Mouse (Mus musculus) neural tube, embryonic 11.5 days (tissue): ENCODE data around the gene Chst15. TPM values are rescaled to one million over a fixed set of nuclear protein-coding genes. Genes with fewer than 3 reads are reported as not detected.

Experiments used
- ATAC-seq: fragments of 200-750 bp; cut with Nextera tagmentation; 2 replicates; pipeline ENCODE4 v1.8.0; 2017; ENCODE audit warnings: moderate number of reproducible peaks, mild to moderate bottlenecking, moderate TSS enrichment, moderate library complexity; ENCODE audit not compliant: insufficient read depth, low FRiP score, low TSS enrichment
- DNase-seq: peaks from one replicate; pipeline ENCODE4 v3.0.0-alpha.2; 2015; ENCODE audit warnings: low spot score
- H3K27ac ChIP-seq: fragments of 300-500 bp; sonication (generic); 2 replicates; pipeline ENCODE4 v1.5.1; 2014; ENCODE audit warnings: low read depth, mild to moderate bottlenecking, low read length
- H3K27me3 ChIP-seq: fragments of 300-500 bp; sonication (generic); 2 replicates; pipeline ENCODE4 v1.6.1; 2014; ENCODE audit warnings: mild to moderate bottlenecking, low read length, mixed read lengths; ENCODE audit not compliant: control insufficient read depth, insufficient read depth
- H3K36me3 ChIP-seq: fragments of 300-500 bp; sonication (generic); 2 replicates; pipeline ENCODE4 v1.6.1; 2014; ENCODE audit warnings: mild to moderate bottlenecking, low read length, moderate library complexity, mixed read lengths; ENCODE audit not compliant: control insufficient read depth, insufficient read depth
- H3K4me1 ChIP-seq: fragments of 300-500 bp; sonication (generic); 2 replicates; pipeline ENCODE4 v1.6.1; 2014; ENCODE audit warnings: low read length, mixed read lengths; ENCODE audit not compliant: control insufficient read depth, insufficient read depth
- H3K4me2 ChIP-seq: fragments of 300-500 bp; sonication (generic); 2 replicates; pipeline ENCODE4 v1.6.1; 2014; ENCODE audit warnings: low read depth, mild to moderate bottlenecking, moderate library complexity
- H3K4me3 ChIP-seq: fragments of 300-500 bp; sonication (generic); 2 replicates; pipeline ENCODE4 v1.5.1; 2014; ENCODE audit warnings: low read depth, low read length
- H3K9ac ChIP-seq: fragments of 300-500 bp; sonication (generic); 2 replicates; pipeline ENCODE4 v1.6.1; 2014; ENCODE audit warnings: mild to moderate bottlenecking, low read length
- H3K9me3 ChIP-seq: fragments of 300-500 bp; sonication (generic); 2 replicates; pipeline ENCODE4 v1.6.1; 2016; ENCODE audit warnings: low read length; ENCODE audit not compliant: control insufficient read depth
- WGBS: fragments of 180-500 bp; shearing (Covaris S2); extraction: QIAGEN DNeasy Blood & Tissue Kit; methylation state at CpG from one replicate; pipeline ENCODE4 v1.1.7; 2014; 5-methylcytosine and 5-hydroxymethylcytosine counted together
- polyA plus RNA-seq: library from polyadenylated mRNA; unstranded; fragments of >200 nt; fragmentation: Nextera tagmentation; extraction: Ambion mirVana; gene quantifications from 2 replicates; pipeline ENCODE4 v1.2.1, GENCODE M21; 2014

Gene Chst15
- polyA plus RNA-seq, 1 experiment from 2014 or later: 31.3 TPM

DNA sequence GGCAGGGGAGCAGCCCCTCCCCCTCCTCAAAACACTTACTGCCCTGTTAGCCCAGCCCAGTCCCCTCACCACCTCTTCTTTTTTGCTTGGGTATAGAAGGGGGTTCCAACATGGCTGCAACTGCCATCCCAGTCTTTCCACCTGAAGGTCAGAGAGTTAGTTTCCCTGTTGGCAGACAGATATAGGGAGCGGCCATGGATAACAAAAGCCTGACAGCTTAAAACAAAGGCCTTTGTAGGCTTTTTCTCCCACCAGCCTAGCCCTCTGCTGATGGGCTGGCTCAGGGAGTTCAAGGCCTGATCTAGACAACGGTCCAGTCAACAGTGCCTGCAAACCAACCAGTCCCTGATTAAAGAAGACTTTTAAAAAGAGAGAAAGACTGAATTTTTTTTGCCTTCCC, 26.1 kb upstream of the Chst15 start:
- no peaks in the 10 kb centered on the region for H3K9me3 ChIP-seq
- H3K4me3 ChIP-seq: no peak overlapping the region
- no peak overlapping the region for H3K9ac ChIP-seq
- DNase-seq (no peak), ATAC-seq (no peak)
- WGBS: 85% methylated on average over 2 of the region's 2 CpGs
- no peaks in the 10 kb centered on the region for H3K4me1 ChIP-seq
- H3K27me3 ChIP-seq: no peaks in the 10 kb centered on the region
- no peak overlapping the region for H3K27ac ChIP-seq
- H3K4me2 ChIP-seq: no peak overlapping the region
- no peaks in the 10 kb centered on the region for H3K36me3 ChIP-seq

- H3K4me3 ChIP-seq: no peak overlapping the region
- ATAC-seq: no peak
- WGBS: 87% methylated on average over 14 of the region's 14 CpGs
These were observed 22.2 kb upstream of the Chst15 start for GRCm38 (mm10) chr7:132339041-132339839.

GRCm38 (mm10) chr7:132338350-132338749, 21.3 kb upstream of the Chst15 start:
- H3K36me3 ChIP-seq: no peaks in the 10 kb centered on the region
- H3K9ac ChIP-seq: no peak overlapping the region
- H3K9me3 ChIP-seq: no peaks in the 10 kb centered on the region
- no peak overlapping the region for H3K27ac ChIP-seq
- no peak overlapping the region for H3K4me3 ChIP-seq
- ATAC-seq: no peak
- peaks cover 6% of the 10 kb centered on the region; the same call in 1 of the 2 replicates for H3K4me1 ChIP-seq
- no peaks in the 10 kb centered on the region for H3K27me3 ChIP-seq
- H3K4me2 ChIP-seq: no peak overlapping the region
- no peak for DNase-seq
- WGBS: 65% methylated on average over 6 of the region's 6 CpGs

More at GRCm38 (mm10) chr7:132339041-132339839, 22.2 kb upstream of the Chst15 start:
- Histone ChIP-seq H3K27ac (no peak overlapping the region), H3K4me1 (peaks cover 6% of the 10 kb centered on the region; the same call in 1 of the 2 replicates), H3K9me3 (no peaks in the 10 kb centered on the region), H3K9ac (no peak overlapping the region), H3K4me2 (no peak overlapping the region), H3K27me3 (no peaks in the 10 kb centered on the region), H3K36me3 (no peaks in the 10 kb centered on the region)
- no peak for DNase-seq

DNA sequence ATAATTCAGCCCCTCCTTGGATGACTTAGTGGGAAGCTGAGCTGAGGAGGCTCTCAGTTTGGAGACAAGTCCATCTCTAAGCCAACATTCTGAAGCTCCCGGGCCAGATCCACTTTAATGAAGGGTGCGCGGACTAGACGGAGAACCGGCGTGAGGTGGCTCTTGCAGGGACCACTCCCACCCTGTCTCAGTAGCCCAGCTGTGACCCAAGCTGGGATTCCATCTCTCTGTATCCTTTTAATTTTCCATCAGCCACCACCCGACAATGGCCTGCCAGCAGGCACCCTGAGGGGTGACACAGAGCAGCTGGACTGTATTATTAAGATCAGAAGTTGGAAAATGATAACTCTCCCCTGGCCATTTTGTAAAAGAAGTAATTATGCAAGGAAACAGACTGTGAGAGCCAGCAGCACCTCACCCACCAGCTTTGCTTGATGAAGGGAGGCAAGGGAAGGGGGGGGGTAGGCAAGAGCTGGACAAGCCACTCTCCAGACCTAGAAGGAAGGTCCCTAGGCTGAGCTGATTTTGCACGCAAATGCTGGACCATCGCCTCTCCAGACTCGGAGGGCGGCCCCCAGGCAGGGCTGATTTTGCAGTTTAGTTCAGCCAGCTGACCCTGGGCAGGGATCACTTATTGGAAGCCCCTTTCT, 20.4 kb upstream of the Chst15 start:
- Histone ChIP-seq H3K4me2 (no peak overlapping the region), H3K4me1 (peaks cover 6% of the 10 kb centered on the region; the same call in 1 of the 2 replicates), H3K4me3 (no peak overlapping the region), H3K9ac (no peak overlapping the region), H3K36me3 (no peaks in the 10 kb centered on the region), H3K9me3 (no peaks in the 10 kb centered on the region), H3K27me3 (no peaks in the 10 kb centered on the region), H3K27ac (no peak overlapping the region)
- DNase-seq: no peak
- no peak for ATAC-seq
- 79% methylated on average over 11 of the region's 11 CpGs for WGBS

- no peak overlapping the region for H3K4me3 ChIP-seq
- H3K9me3 ChIP-seq: no peaks in the 10 kb centered on the region
- DNase-seq (no peak), ATAC-seq (no peak)
- peaks cover 9% of the 10 kb centered on the region; the same call in 1 of the 2 replicates for H3K4me1 ChIP-seq
- WGBS: 76% methylated on average over 3 of the region's 3 CpGs
- no peaks in the 10 kb centered on the region for H3K36me3 ChIP-seq
- no peak overlapping the region for H3K4me2 ChIP-seq
- no peak overlapping the region for H3K27ac ChIP-seq
- H3K9ac ChIP-seq: no peak overlapping the region
- H3K27me3 ChIP-seq: no peaks in the 10 kb centered on the region
These were observed 19.8 kb upstream of the Chst15 start for GRCm38 (mm10) chr7:132336781-132337180.

GRCm38 (mm10) chr7:132335367-132335766, 18.3 kb upstream of the Chst15 start:
- DNase-seq: no peak
- Histone ChIP-seq H3K4me1 (peaks cover 15% of the 10 kb centered on the region; the same call in 1 of the 2 replicates), H3K36me3 (no peaks in the 10 kb centered on the region), H3K4me2 (no peak overlapping the region), H3K4me3 (no peak overlapping the region), H3K9me3 (no peaks in the 10 kb centered on the region), H3K9ac (no peak overlapping the region), H3K27me3 (no peaks in the 10 kb centered on the region), H3K27ac (no peak overlapping the region)
- no peak for ATAC-seq
- 94% methylated on average over 4 of the region's 4 CpGs for WGBS

- no peak overlapping the region for H3K4me3 ChIP-seq
- ATAC-seq (no peak), DNase-seq (no peak)
- H3K27ac ChIP-seq: no peak overlapping the region
- H3K9me3 ChIP-seq: no peaks in the 10 kb centered on the region
- 86% methylated on average over 1 of the region's 1 CpGs for WGBS
- H3K4me1 ChIP-seq: peaks cover 15% of the 10 kb centered on the region; the same call in 1 of the 2 replicates
- H3K9ac ChIP-seq: no peak overlapping the region
- no peaks in the 10 kb centered on the region for H3K27me3 ChIP-seq
- H3K4me2 ChIP-seq: no peak overlapping the region
- H3K36me3 ChIP-seq: no peaks in the 10 kb centered on the region
These were observed 16.1 kb upstream of the Chst15 start for GRCm38 (mm10) chr7:132333078-132333477.

GRCm38 (mm10) chr7:132332176-132332575, 15.1 kb upstream of the Chst15 start:
- H3K9ac ChIP-seq: no peak overlapping the region
- ATAC-seq: no peak
- no peaks in the 10 kb centered on the region for H3K27me3 ChIP-seq
- H3K36me3 ChIP-seq: no peaks in the 10 kb centered on the region
- 62% methylated on average over 11 of the region's 11 CpGs for WGBS
- H3K4me3 ChIP-seq: no peak overlapping the region
- peaks cover 12% of the 10 kb centered on the region; the same call in 1 of the 2 replicates for H3K4me1 ChIP-seq
- H3K9me3 ChIP-seq: no peaks in the 10 kb centered on the region
- H3K27ac ChIP-seq: no peak overlapping the region
- DNase-seq: no peak
- no peak overlapping the region for H3K4me2 ChIP-seq
